Comparison of ENCODE assay signal across 28 mouse cellular contexts in the genomic region with DNA sequence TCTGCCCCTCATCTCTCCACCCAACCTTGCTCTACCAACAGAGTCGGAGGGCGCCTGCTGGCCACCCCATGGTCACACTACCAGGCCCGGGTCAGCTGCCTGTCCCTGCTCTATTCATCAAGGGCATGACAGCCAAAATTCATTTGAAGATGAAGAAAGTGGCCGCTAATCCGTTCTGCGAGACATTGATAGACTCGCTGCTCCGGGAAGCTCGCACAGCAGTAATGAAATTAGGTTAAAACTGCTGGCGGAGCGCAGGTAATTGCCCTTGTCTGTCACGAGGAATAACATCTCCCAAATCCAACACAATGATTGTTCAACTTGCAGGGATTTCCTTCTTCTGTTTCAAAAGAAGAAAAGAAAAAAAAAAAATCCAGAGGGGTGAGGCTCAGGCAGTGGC. TPM values are rescaled to one million over a fixed set of nuclear protein-coding genes. Genes with fewer than 3 reads are reported as not detected.
DNase-seq lines count a peak whose midpoint lies in the region; ATAC-seq and TF ChIP-seq lines count a peak whose summit lies in the region.
"Had no signal": no experiment of that assay in that cellular context is flagged by ENCODE, and none has a peak within 500 bp of the region (broad histone marks: within the 10 kb centered on the region; RNA-seq: fewer than 3 reads in every experiment).

No protein-coding gene starts in this region.

- no peak for ATAC-seq in hindbrain, embryonic 13.5 days (ENCODE audit: low FRiP score)
- no peak for ATAC-seq in midbrain, embryonic 11.5 days (ENCODE audit: low FRiP score)
- ATAC-seq in midbrain, embryonic 14.5 days (ENCODE audit: low FRiP score, low TSS enrichment) = no peak
- ATAC-seq: activated CD4-positive, CD25-positive, alpha-beta regulatory T cell, adult 4 months; CD4-positive, CD25-positive, alpha-beta regulatory T cell, adult 4 months; forebrain, embryonic 14.5 days; Patski had no signal

- WGBS in hindbrain, embryonic 10.5 days = 81% methylated on average over 12 of the region's 12 CpGs
- WGBS in hindbrain, embryonic 13.5 days = 56% methylated on average over 12 of the region's 12 CpGs
- 75% methylated on average over 12 of the region's 12 CpGs for WGBS in midbrain, embryonic 11.5 days
- WGBS in midbrain, embryonic 14.5 days = 69% methylated on average over 12 of the region's 12 CpGs

- H3K36me3 ChIP-seq in hindbrain, embryonic 10.5 days = no peaks in the 10 kb centered on the region
- no peaks in the 10 kb centered on the region for H3K36me3 ChIP-seq in hindbrain, embryonic 13.5 days
- no peaks in the 10 kb centered on the region for H3K36me3 ChIP-seq in midbrain, embryonic 11.5 days (ENCODE audit: control insufficient read depth, insufficient read depth, low read length)
- H3K36me3 ChIP-seq in midbrain, embryonic 14.5 days (ENCODE audit: control insufficient read depth, insufficient read depth, low read length) = no peaks in the 10 kb centered on the region
- H3K36me3 ChIP-seq: embryonic facial prominence, embryonic 13.5 days; embryonic facial prominence, embryonic 15.5 days; forebrain, embryonic 10.5 days; forebrain, embryonic 12.5 days; G1E had no signal

- no peak overlapping the region for H3K9ac ChIP-seq in hindbrain, embryonic 13.5 days
- no peak overlapping the region for H3K9ac ChIP-seq in midbrain, embryonic 11.5 days (ENCODE audit: low read length)
- no peak overlapping the region for H3K9ac ChIP-seq in midbrain, embryonic 14.5 days (replicated peaks; ENCODE audit: low read length)
- H3K9ac ChIP-seq: embryonic facial prominence, embryonic 13.5 days; embryonic facial prominence, embryonic 15.5 days; forebrain, embryonic 12.5 days had no signal

- TF ChIP-seq CTCF in brain, embryonic 14.5 days (IDR thresholded peaks at IDR 0.05; ENCODE audit: borderline replicate concordance, extremely low read depth, insufficient read depth, insufficient read length) = no peak

- 0 out of 2 replicates have a peak overlapping the region, but pooled peaks have one; percentile 46 for H3K27ac ChIP-seq in hindbrain, embryonic 10.5 days
- H3K27ac ChIP-seq in hindbrain, embryonic 13.5 days = no peak overlapping the region
- no peak overlapping the region for H3K27ac ChIP-seq in midbrain, embryonic 11.5 days (ENCODE audit: low read depth, low read length)
- no peak overlapping the region for H3K27ac ChIP-seq in midbrain, embryonic 14.5 days (replicated peaks; ENCODE audit: low read depth, low read length)
- H3K27ac ChIP-seq: embryonic facial prominence, embryonic 13.5 days; embryonic facial prominence, embryonic 15.5 days; forebrain, embryonic 12.5 days had no signal

- TF ChIP-seq POLR2A in brain, embryonic 14.5 days (IDR thresholded peaks at IDR 0.05; ENCODE audit: borderline replicate concordance, extremely low read depth, insufficient read depth, insufficient read length, poor library complexity, severe bottlenecking) = no peak

- intact Hi-C loops in heart, postnatal 36 days (cut with DNase I) = no loop called here

- DNase-seq in hindbrain, embryonic 10.5 days (ENCODE audit: low spot score) = no peak
- DNase-seq in midbrain, embryonic 11.5 days (ENCODE audit: low spot score, missing footprints) = peak; percentile 83
- no peak for DNase-seq in midbrain, embryonic 14.5 days
- peak; percentile 49 for DNase-seq in brain, embryonic 14.5 days (ENCODE audit: low read depth)
- DNase-seq in retina, postnatal 1 day = peak; percentile 53
- no peak for DNase-seq in heart, postnatal 36 days
- DNase-seq: adrenal gland, adult 8-10 months; adrenal gland, postnatal 14 days; adrenal gland, postnatal 36 days; B cell, adult 2 months; cerebellum, adult 11 months; cerebellum, adult 18-20 months; cerebellum, adult 8-10 months; cerebellum, adult 9-11 months; cerebellum, postnatal 14 days; cerebellum, postnatal 36 days; embryo, embryonic 11 days had no signal

- no peak overlapping the region for H3K4me3 ChIP-seq in hindbrain, embryonic 10.5 days
- no peak overlapping the region for H3K4me3 ChIP-seq in hindbrain, embryonic 13.5 days
- H3K4me3 ChIP-seq in midbrain, embryonic 11.5 days (ENCODE audit: low read depth, low read length) = no peak overlapping the region
- no peak overlapping the region for H3K4me3 ChIP-seq in midbrain, embryonic 14.5 days (replicated peaks; ENCODE audit: low read depth, low read length)
- H3K4me3 ChIP-seq: embryonic facial prominence, embryonic 13.5 days; embryonic facial prominence, embryonic 15.5 days; erythroblast, embryonic 14.5 days; forebrain, embryonic 10.5 days; forebrain, embryonic 12.5 days had no signal

- H3K4me2 ChIP-seq in hindbrain, embryonic 13.5 days = no peak overlapping the region
- H3K4me2 ChIP-seq in midbrain, embryonic 11.5 days = no peak overlapping the region
- H3K4me2 ChIP-seq in midbrain, embryonic 14.5 days (ENCODE audit: low read length) = no peak overlapping the region
- H3K4me2 ChIP-seq: embryonic facial prominence, embryonic 13.5 days; embryonic facial prominence, embryonic 15.5 days; forebrain, embryonic 12.5 days had no signal

- H3K27me3 ChIP-seq in hindbrain, embryonic 10.5 days (ENCODE audit: insufficient read depth, poor library complexity, severe bottlenecking) = peaks cover 19% of the 10 kb centered on the region; the same call in 1 of the 2 replicates
- peaks cover 13% of the 10 kb centered on the region; the same call in 1 of the 2 replicates for H3K27me3 ChIP-seq in hindbrain, embryonic 13.5 days
- no peaks in the 10 kb centered on the region for H3K27me3 ChIP-seq in midbrain, embryonic 11.5 days (ENCODE audit: control insufficient read depth, insufficient read depth, low read length)
- no peaks in the 10 kb centered on the region for H3K27me3 ChIP-seq in midbrain, embryonic 14.5 days (ENCODE audit: control insufficient read depth, insufficient read depth, low read length)

- H3K9me3 ChIP-seq in hindbrain, embryonic 10.5 days = no peaks in the 10 kb centered on the region
- H3K9me3 ChIP-seq in hindbrain, embryonic 13.5 days = no peaks in the 10 kb centered on the region
- H3K9me3 ChIP-seq in midbrain, embryonic 11.5 days (ENCODE audit: control insufficient read depth, low read length) = no peaks in the 10 kb centered on the region
- no peaks in the 10 kb centered on the region for H3K9me3 ChIP-seq in midbrain, embryonic 14.5 days (ENCODE audit: control insufficient read depth, low read length)
- H3K9me3 ChIP-seq: embryonic facial prominence, embryonic 13.5 days; embryonic facial prominence, embryonic 15.5 days; forebrain, embryonic 10.5 days; forebrain, embryonic 12.5 days; G1E had no signal

- H3K4me1 ChIP-seq in hindbrain, embryonic 10.5 days (replicated peaks) = peaks cover 40% of the 10 kb centered on the region
- peaks cover 33% of the 10 kb centered on the region for H3K4me1 ChIP-seq in hindbrain, embryonic 13.5 days (replicated peaks)
- peaks cover 11% of the 10 kb centered on the region for H3K4me1 ChIP-seq in midbrain, embryonic 11.5 days (ENCODE audit: control insufficient read depth, insufficient read depth, low read length)
- H3K4me1 ChIP-seq in midbrain, embryonic 14.5 days (ENCODE audit: control insufficient read depth, insufficient read depth, low read length) = 0 out of 2 replicates have a peak, but pooled peaks cover 11% of the 10 kb centered on the region

RNA-seq across cellular contexts. Expression of a gene that starts 34.2 kb away (rescaled TPM):
- polyA plus RNA-seq in hindbrain, embryonic 10.5 days (2016; fragmentation: Nextera tagmentation; extraction: Ambion mirVana) = 60.9 and 66.6 TPM in 2 replicates
- polyA plus RNA-seq in hindbrain, embryonic 13.5 days (2015; fragmentation: Nextera tagmentation; extraction: Ambion mirVana) = 50.0 and 54.0 TPM in 2 replicates
- 62.5 and 63.3 TPM in 2 replicates for polyA plus RNA-seq in midbrain, embryonic 11.5 days (2014; fragmentation: Nextera tagmentation; extraction: Ambion mirVana)
- polyA plus RNA-seq in midbrain, embryonic 14.5 days (2014; fragmentation: Nextera tagmentation; extraction: Ambion mirVana) = 58.7 and 72.0 TPM in 2 replicates
- 63.8 and 67.6 TPM in 2 replicates for polyA plus RNA-seq in brain, embryonic 14.5 days (2012; rRNA removed)
- 10 to 100 TPM in 1 of 2 experiments, 1 to 10 TPM in 1; 9.3 to 12.2 TPM for total RNA-seq in heart, postnatal 36 days (2021)

RNA-seq across cellular contexts. Expression of a gene that starts 34.4 kb away (rescaled TPM):
- 30.1 TPM in 2 replicates for polyA plus RNA-seq in hindbrain, embryonic 10.5 days (2016; fragmentation: Nextera tagmentation; extraction: Ambion mirVana)
- 23.6 and 25.7 TPM in 2 replicates for polyA plus RNA-seq in hindbrain, embryonic 13.5 days (2015; fragmentation: Nextera tagmentation; extraction: Ambion mirVana)
- polyA plus RNA-seq in midbrain, embryonic 11.5 days (2014; fragmentation: Nextera tagmentation; extraction: Ambion mirVana) = 22.3 and 23.7 TPM in 2 replicates
- polyA plus RNA-seq in midbrain, embryonic 14.5 days (2014; fragmentation: Nextera tagmentation; extraction: Ambion mirVana) = 18.2 and 26.3 TPM in 2 replicates
- 26.2 and 28.3 TPM in 2 replicates for polyA plus RNA-seq in brain, embryonic 14.5 days (2012; rRNA removed)
- 10 to 100 TPM; 16.2 to 18.3 TPM for total RNA-seq in heart, postnatal 36 days (2021)

Comparison
In these comparisons a context has a peak if more than half of its experiments do, and no peak if none do; other contexts are left out.
1. DNase-seq: peak in midbrain, embryonic 11.5 days (single experiment), brain, embryonic 14.5 days (single experiment) and retina, postnatal 1 day (single experiment); none in hindbrain, embryonic 10.5 days (single experiment), midbrain, embryonic 14.5 days (single experiment) and heart, postnatal 36 days (0 of 2).